Mouse (Mus musculus) liver, embryonic 14.5 days (tissue): ENCODE results near the gene Adgra1. TPM values are rescaled to one million over a fixed set of nuclear protein-coding genes. Genes with fewer than 3 reads are reported as not detected.

Experiments used
- ATAC-seq: fragments of 200-750 bp; cut with Nextera tagmentation; 2 replicates; pipeline ENCODE4 v1.8.0; 2017; ENCODE audit warnings: moderate number of reproducible peaks, mild to moderate bottlenecking, moderate library complexity; ENCODE audit not compliant: insufficient read depth
- DNase-seq, 3 experiments: peaks; one replicate each; pipeline ENCODE4 v3.0.0-alpha.2; 2012 to 2013; ENCODE audit warnings: low read depth in 3 of 3, low spot score in 3 of 3
- H3K27ac ChIP-seq: fragments of 300-500 bp; sonication (generic); 2 replicates; pipeline ENCODE4 v1.5.1; 2014; ENCODE audit warnings: moderate library complexity, mild to moderate bottlenecking, control low read depth, inconsistent platforms
- H3K27me3 ChIP-seq: fragments of 300-500 bp; sonication (generic); 2 replicates; pipeline ENCODE4 v1.6.1; 2014; ENCODE audit warnings: mild to moderate bottlenecking, low read length, moderate library complexity; ENCODE audit not compliant: control insufficient read depth, insufficient read depth
- H3K36me3 ChIP-seq: fragments of 300-500 bp; sonication (generic); replicated peaks from 2 replicates; pipeline ENCODE4 v1.6.1; 2014; ENCODE audit warnings: low read depth; ENCODE audit not compliant: control insufficient read depth, insufficient read depth
- H3K4me1 ChIP-seq, 2 experiments: fragments of 200-500 bp in 1 of 2; fragments of 300-500 bp in 1 of 2; sonication (generic) in 1 of 2; replicated peaks; 2 replicates each; pipeline ENCODE4 v1.6.1; 2012 to 2014; ENCODE audit warnings: antibody characterized with exemption in 1 of 2, inconsistent platforms in 1 of 2, low read length in 1 of 2; ENCODE audit not compliant: control insufficient read depth in 2 of 2, insufficient read depth in 2 of 2
- H3K4me2 ChIP-seq: fragments of 300-500 bp; sonication (generic); 2 replicates; pipeline ENCODE4 v1.6.1; 2014; ENCODE audit warnings: low read depth, mild to moderate bottlenecking, control low read depth, moderate library complexity
- H3K4me3 ChIP-seq, 2 experiments: fragments of 200-500 bp in 1 of 2; fragments of 300-500 bp in 1 of 2; sonication (generic) in 1 of 2; 2 replicates each; pipeline ENCODE4 v1.5.1; 2012 to 2014; ENCODE audit warnings: low read depth in 2 of 2, low read length in 2 of 2, mild to moderate bottlenecking in 2 of 2, control low read depth in 1 of 2, inconsistent platforms in 1 of 2, moderate library complexity in 1 of 2; ENCODE audit not compliant: insufficient read depth in 1 of 2
- H3K9ac ChIP-seq: fragments of 300-500 bp; sonication (generic); replicated peaks from 2 replicates; pipeline ENCODE4 v1.6.1; 2014; ENCODE audit warnings: mild to moderate bottlenecking, control low read depth, moderate library complexity
- H3K9me3 ChIP-seq: fragments of 300-500 bp; sonication (generic); 2 replicates; pipeline ENCODE4 v1.6.1; 2016; ENCODE audit warnings: low read length, mixed read lengths; ENCODE audit not compliant: control insufficient read depth
- CTCF ChIP-seq: IDR thresholded peaks from 2 replicates; pipeline ENCODE4 v1.5.1; 2016; ENCODE audit warnings: antibody characterized with exemption, low read depth, control low read depth
- EP300 ChIP-seq: IDR thresholded peaks from 2 replicates; pipeline ENCODE4 v1.6.1; 2016; ENCODE audit warnings: antibody characterized with exemption, low read depth
- WGBS: fragments of 180-500 bp; shearing (Covaris S2); extraction: QIAGEN DNeasy Blood & Tissue Kit; methylation state at CpG from one replicate; pipeline ENCODE4 v1.1.7; 2014; ENCODE audit not compliant: insufficient replicate concordance; 5-methylcytosine and 5-hydroxymethylcytosine counted together
- polyA plus RNA-seq, 2 experiments: library from polyadenylated mRNA; depleted of rRNA in 1 of 2; stranded (reverse) in 1 of 2; unstranded in 1 of 2; fragments of >200 nt; fragmentation: Nextera tagmentation in 1 of 2; extraction: Ambion mirVana in 1 of 2; gene quantifications; 2 replicates each; pipeline versions ENCODE4 v1.2.1 to v1.2.3; 2012 to 2014

The Adgra1 gene
- polyA plus RNA-seq, 2 experiments, result not detected

GRCm38 (mm10) chr7:139861411-139861810, 27.4 kb downstream of the Adgra1 start:
- Histone ChIP-seq H3K4me3 (no peak overlapping the region), H3K9me3 (no peaks in the 10 kb centered on the region), H3K36me3 (no peaks in the 10 kb centered on the region), H3K9ac (no peak overlapping the region), H3K4me1 (no peaks in the 10 kb centered on the region), H3K27ac (no peak overlapping the region), H3K4me2 (no peak overlapping the region), H3K27me3 (no peaks in the 10 kb centered on the region)
- 24% methylated on average over 3 of the region's 3 CpGs for WGBS
- TF ChIP-seq EP300 (no peak), CTCF (peak; percentile 72)
- ATAC-seq, result no peak
- DNase-seq, result peak; percentile 7 to 12 (median 11)

GRCm38 (mm10) chr7:139863076-139863475, 29.1 kb downstream of the Adgra1 start:
- Histone ChIP-seq H3K4me3 (no peak overlapping the region), H3K9ac (no peak overlapping the region), H3K27me3 (no peaks in the 10 kb centered on the region), H3K4me1 (no peaks in the 10 kb centered on the region), H3K9me3 (no peaks in the 10 kb centered on the region), H3K4me2 (no peak overlapping the region), H3K36me3 (no peaks in the 10 kb centered on the region), H3K27ac (no peak overlapping the region)
- ATAC-seq (no peak), DNase-seq (no peak)
- no peak for TF ChIP-seq CTCF
- TF ChIP-seq EP300, result no peak
- 55% methylated on average over 2 of the region's 2 CpGs for WGBS

GRCm38 (mm10) chr7:139864253-139864652, 30.3 kb downstream of the Adgra1 start:
- no peak overlapping the region for H3K9ac ChIP-seq
- no peaks in the 10 kb centered on the region for H3K9me3 ChIP-seq
- no peak for ATAC-seq
- no peak overlapping the region for H3K27ac ChIP-seq
- no peak overlapping the region for H3K4me2 ChIP-seq
- H3K4me3 ChIP-seq, result no peak overlapping the region
- no peaks in the 10 kb centered on the region for H3K36me3 ChIP-seq
- 23% methylated on average over 2 of the region's 2 CpGs for WGBS
- H3K4me1 ChIP-seq, result no peaks in the 10 kb centered on the region
- H3K27me3 ChIP-seq, result no peaks in the 10 kb centered on the region
- no peak for DNase-seq
- TF ChIP-seq CTCF (no peak), EP300 (no peak)

GRCm38 (mm10) chr7:139864871-139865270, 30.9 kb downstream of the Adgra1 start:
- 25% methylated on average over 1 of the region's 1 CpGs for WGBS
- Histone ChIP-seq H3K36me3 (no peaks in the 10 kb centered on the region), H3K9ac (no peak overlapping the region), H3K9me3 (no peaks in the 10 kb centered on the region), H3K4me2 (no peak overlapping the region), H3K27me3 (no peaks in the 10 kb centered on the region), H3K4me1 (no peaks in the 10 kb centered on the region), H3K27ac (no peak overlapping the region), H3K4me3 (no peak overlapping the region)
- TF ChIP-seq EP300 (no peak), CTCF (no peak)
- no peak for DNase-seq
- no peak for ATAC-seq

GRCm38 (mm10) chr7:139871014-139871413, 37.0 kb downstream of the Adgra1 start:
- DNase-seq, result no peak
- no peak for TF ChIP-seq CTCF
- no peak for TF ChIP-seq EP300
- WGBS, result 78% methylated on average over 5 of the region's 5 CpGs

More at GRCm38 (mm10) chr7:139871014-139871413, 37.0 kb downstream of the Adgra1 start:
- H3K36me3 ChIP-seq, result no peaks in the 10 kb centered on the region
- no peak for ATAC-seq
- H3K9me3 ChIP-seq, result no peaks in the 10 kb centered on the region
- no peak overlapping the region for H3K9ac ChIP-seq
- H3K4me1 ChIP-seq, result no peaks in the 10 kb centered on the region
- H3K27ac ChIP-seq, result no peak overlapping the region
- no peak overlapping the region for H3K4me3 ChIP-seq
- H3K27me3 ChIP-seq, result no peaks in the 10 kb centered on the region
- H3K4me2 ChIP-seq, result no peak overlapping the region
